Mouse (Mus musculus) heart, embryonic 13.5 days (tissue): ENCODE data around the gene Man2a1. TPM values are rescaled to one million over a fixed set of nuclear protein-coding genes. Genes with fewer than 3 reads are reported as not detected.

ENCODE experiments used
- ATAC-seq: fragments of 200-750 bp; cut with Nextera tagmentation; 2 replicates; pipeline ENCODE4 v1.8.0; 2017; ENCODE audit warnings: moderate TSS enrichment; ENCODE audit not compliant: insufficient number of reproducible peaks, low FRiP score, low TSS enrichment; ENCODE audit errors: extremely low read depth
- H3K27ac ChIP-seq: fragments of 300-500 bp; sonication (generic); replicated peaks from 2 replicates; pipeline ENCODE4 v1.5.1; 2015; ENCODE audit warnings: moderate library complexity, mild to moderate bottlenecking, inconsistent platforms
- H3K27me3 ChIP-seq: fragments of 300-500 bp; sonication (generic); replicated peaks from 2 replicates; pipeline ENCODE4 v1.6.1; 2015; ENCODE audit warnings: mild to moderate bottlenecking, inconsistent platforms
- H3K36me3 ChIP-seq: fragments of 300-500 bp; sonication (generic); 2 replicates; pipeline ENCODE4 v1.6.1; 2015; ENCODE audit warnings: mild to moderate bottlenecking, inconsistent platforms
- H3K4me1 ChIP-seq: fragments of 300-500 bp; sonication (generic); 2 replicates; pipeline ENCODE4 v1.6.1; 2015; ENCODE audit warnings: inconsistent platforms
- H3K4me2 ChIP-seq: fragments of 300-500 bp; sonication (generic); 2 replicates; pipeline ENCODE4 v1.6.1; 2015; ENCODE audit warnings: inconsistent platforms, mild to moderate bottlenecking, moderate library complexity
- H3K4me3 ChIP-seq: fragments of 300-500 bp; sonication (generic); 2 replicates; pipeline ENCODE4 v1.5.1; 2015; ENCODE audit warnings: moderate library complexity, mild to moderate bottlenecking, inconsistent platforms
- H3K9ac ChIP-seq: fragments of 300-500 bp; sonication (generic); 2 replicates; pipeline ENCODE4 v1.6.1; 2015; ENCODE audit warnings: inconsistent platforms, mild to moderate bottlenecking, moderate library complexity
- H3K9me3 ChIP-seq: fragments of 300-500 bp; sonication (generic); 2 replicates; pipeline ENCODE4 v1.6.1; 2016; ENCODE audit warnings: inconsistent platforms
- WGBS: fragments of 180-500 bp; shearing (Covaris S2); methylation state at CpG from one replicate; pipeline ENCODE4 v1.1.7; 2015; ENCODE audit warnings: mixed read lengths; 5-methylcytosine and 5-hydroxymethylcytosine counted together
- polyA plus RNA-seq: library from polyadenylated mRNA; unstranded; fragments of >200 nt; fragmentation: Nextera tagmentation; extraction: Ambion mirVana; gene quantifications from 2 replicates; pipeline ENCODE4 v1.2.1, GENCODE M21; 2015

Man2a1 gene
- polyA plus RNA-seq, 1 experiment from 2014 or later = 4.4 TPM

DNA sequence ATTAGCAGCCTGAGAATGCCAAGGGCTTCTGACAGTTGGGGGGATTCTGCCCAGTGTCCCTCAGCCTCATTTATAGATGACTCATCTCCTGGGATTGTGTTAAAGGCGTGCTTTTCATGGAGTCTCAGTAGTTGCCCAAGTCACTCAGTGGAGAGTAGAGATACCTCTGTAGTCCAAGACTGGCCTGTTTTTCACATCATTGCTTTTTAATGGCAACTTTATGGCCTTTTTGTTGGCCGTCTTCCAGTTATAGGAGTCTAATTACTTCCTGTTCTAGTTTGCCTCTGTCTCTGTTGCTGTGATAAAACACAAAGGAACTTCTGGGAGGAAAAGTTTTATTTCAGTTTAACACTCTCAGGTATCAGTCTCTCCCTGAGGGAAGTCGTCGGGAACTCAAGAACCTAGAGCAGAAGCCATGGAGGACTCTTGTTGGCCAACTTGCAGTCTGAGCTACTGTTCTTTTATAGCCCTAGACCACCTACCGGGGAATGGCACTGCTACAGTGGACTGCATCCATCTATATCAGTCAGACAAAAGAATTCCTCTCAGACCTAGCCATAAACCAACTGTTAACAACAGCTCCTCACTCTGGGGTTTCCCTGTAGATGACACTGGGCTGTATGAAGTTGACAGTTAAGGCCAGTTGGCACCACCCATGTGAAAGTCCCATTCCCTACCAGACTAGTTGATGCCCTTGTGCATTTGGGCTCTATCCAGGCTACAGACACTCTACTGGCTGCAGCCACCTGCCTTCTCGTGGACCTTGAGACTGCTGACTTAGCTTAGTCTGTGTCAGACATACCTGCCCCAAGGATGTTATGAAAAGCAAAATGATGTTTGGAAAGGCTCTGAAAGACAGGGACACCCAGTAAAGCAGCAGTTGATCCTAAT is 142.4 kb downstream of the Man2a1 start:
- WGBS = 75% methylated on average over 6 of the region's 6 CpGs
- peaks cover 59% of the 10 kb centered on the region for H3K36me3 ChIP-seq
- H3K4me3 ChIP-seq = no peak overlapping the region
- H3K4me2 ChIP-seq = no peak overlapping the region
- H3K9ac ChIP-seq = no peak overlapping the region
- H3K9me3 ChIP-seq = peaks cover 5% of the 10 kb centered on the region; the same call in 1 of the 2 replicates
- peaks cover 10% of the 10 kb centered on the region for H3K4me1 ChIP-seq
- H3K27ac ChIP-seq = no peak overlapping the region
- no peak for ATAC-seq
- no peaks in the 10 kb centered on the region for H3K27me3 ChIP-seq

- Histone ChIP-seq H3K9me3 (peaks cover 5% of the 10 kb centered on the region; the same call in 1 of the 2 replicates), H3K27ac (no peak overlapping the region), H3K9ac (no peak overlapping the region), H3K4me2 (no peak overlapping the region), H3K27me3 (no peaks in the 10 kb centered on the region), H3K36me3 (peaks cover 53% of the 10 kb centered on the region), H3K4me3 (no peak overlapping the region), H3K4me1 (peaks cover 15% of the 10 kb centered on the region)
- 65% methylated on average over 13 of the region's 13 CpGs for WGBS
- no peak for ATAC-seq
Measured at GRCm38 (mm10) chr17:64743606-64744300, 143.2 kb downstream of the Man2a1 start.

DNA sequence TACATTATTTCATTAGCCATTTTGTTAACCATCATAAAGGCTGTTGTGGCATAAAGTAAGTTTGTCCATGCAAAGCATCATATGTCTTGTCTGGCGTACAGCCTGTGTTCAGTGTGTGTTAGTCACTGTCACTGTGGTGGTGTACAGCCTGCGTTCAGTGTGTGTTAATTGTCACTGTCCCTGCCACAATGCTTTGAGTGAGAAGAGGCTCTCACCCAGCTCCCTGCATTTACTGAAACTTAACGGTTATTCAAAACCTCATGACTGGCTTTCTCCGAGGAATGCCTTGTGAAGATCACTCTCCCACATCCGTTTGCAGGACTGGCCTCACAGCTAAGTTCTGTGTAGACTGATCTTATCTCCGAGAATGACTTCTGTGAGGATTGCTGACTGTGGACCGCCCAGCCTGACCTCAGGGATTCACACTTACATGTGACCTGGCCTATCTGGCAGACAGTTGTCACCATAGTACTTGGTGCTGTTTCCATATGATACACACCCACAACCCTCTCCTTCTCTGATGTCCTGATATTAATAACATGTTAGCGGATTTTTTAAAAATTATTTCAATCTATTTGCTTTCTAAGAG is 146.2 kb downstream of the Man2a1 start:
- no peak for ATAC-seq
- 62% methylated on average over 8 of the region's 8 CpGs for WGBS

DNA sequence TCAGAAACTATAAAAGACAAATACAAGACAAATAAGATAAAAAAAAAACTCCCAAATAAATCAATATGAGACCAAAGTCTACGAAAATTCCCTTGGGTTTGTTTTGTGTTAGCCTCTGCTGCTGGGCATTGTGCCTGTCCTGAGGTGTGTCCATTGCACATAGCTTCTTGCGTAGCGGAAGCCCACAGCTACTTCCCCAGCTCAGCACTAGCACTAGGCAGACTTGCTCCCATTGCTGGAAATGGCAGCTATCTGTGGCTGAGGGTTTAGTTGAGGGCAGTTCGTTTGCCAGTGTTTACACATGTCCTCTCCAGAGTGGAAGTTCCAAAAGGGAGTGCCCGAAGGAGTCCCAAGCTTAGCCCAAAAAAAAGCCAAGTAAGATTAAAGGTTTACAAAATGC is 146.9 kb downstream of the Man2a1 start:
- Histone ChIP-seq H3K4me1 (peaks cover 19% of the 10 kb centered on the region), H3K4me3 (no peak overlapping the region)

More for the DNA sequence above, 146.2 kb downstream of the Man2a1 start:
- Histone ChIP-seq H3K27ac (no peak overlapping the region), H3K4me1 (peaks cover 19% of the 10 kb centered on the region), H3K9ac (no peak overlapping the region), H3K4me2 (no peak overlapping the region), H3K9me3 (peaks cover 5% of the 10 kb centered on the region; the same call in 1 of the 2 replicates), H3K27me3 (no peaks in the 10 kb centered on the region), H3K4me3 (no peak overlapping the region), H3K36me3 (peaks cover 44% of the 10 kb centered on the region)

DNA sequence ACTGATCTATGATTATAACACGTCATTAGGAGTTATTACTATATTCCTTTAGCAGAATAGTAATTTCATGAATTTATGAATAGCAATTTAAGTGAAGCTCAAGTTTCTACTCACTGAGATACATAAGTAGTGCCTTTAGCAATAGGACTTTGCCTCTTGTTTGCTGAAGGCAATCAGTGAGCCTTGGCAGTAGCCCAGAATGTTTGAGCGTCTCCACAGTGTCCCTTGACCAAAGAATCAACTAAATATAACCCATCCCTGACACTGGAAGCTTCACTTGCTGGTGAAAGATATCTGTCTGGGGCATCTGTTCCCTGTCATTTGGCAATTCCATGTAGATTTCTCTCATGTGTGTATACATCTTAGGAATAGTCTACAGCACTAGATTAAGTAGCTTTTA is 147.6 kb downstream of the Man2a1 start:
- H3K27me3 ChIP-seq = no peaks in the 10 kb centered on the region
- no peak overlapping the region for H3K4me2 ChIP-seq
- 52% methylated on average over 2 of the region's 2 CpGs for WGBS
- no peak overlapping the region for H3K9ac ChIP-seq
- no peak for ATAC-seq
- H3K4me3 ChIP-seq = no peak overlapping the region
- H3K36me3 ChIP-seq = peaks cover 38% of the 10 kb centered on the region
- H3K9me3 ChIP-seq = peaks cover 5% of the 10 kb centered on the region; the same call in 1 of the 2 replicates
- peaks cover 18% of the 10 kb centered on the region for H3K4me1 ChIP-seq
- no peak overlapping the region for H3K27ac ChIP-seq

More for the DNA sequence above, 146.9 kb downstream of the Man2a1 start:
- no peaks in the 10 kb centered on the region for H3K27me3 ChIP-seq
- WGBS = 83% methylated on average over 5 of the region's 5 CpGs
- H3K9me3 ChIP-seq = peaks cover 5% of the 10 kb centered on the region; the same call in 1 of the 2 replicates
- no peak overlapping the region for H3K27ac ChIP-seq
- H3K36me3 ChIP-seq = peaks cover 43% of the 10 kb centered on the region
- H3K9ac ChIP-seq = no peak overlapping the region
- H3K4me2 ChIP-seq = no peak overlapping the region
- ATAC-seq = no peak

DNA sequence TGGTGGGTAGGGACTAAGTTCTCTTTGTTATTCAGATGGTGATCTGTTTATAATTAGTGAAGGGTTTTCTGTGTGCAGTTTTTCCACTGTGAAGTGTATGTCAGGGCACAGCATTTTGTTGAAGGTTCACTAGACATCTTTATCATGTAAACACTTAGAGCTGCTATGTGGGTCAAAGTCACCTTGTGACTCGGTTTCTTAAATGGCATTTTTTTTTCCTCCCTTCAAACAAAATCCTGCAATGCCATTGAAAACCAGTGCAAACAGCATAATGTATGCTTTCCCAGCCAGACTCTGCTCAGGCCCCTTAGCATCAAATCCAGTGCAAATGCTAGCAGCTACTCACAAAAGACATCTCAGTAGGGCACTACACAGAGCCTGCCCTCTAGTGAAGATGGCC is 148.6 kb downstream of the Man2a1 start:
- Histone ChIP-seq H3K36me3 (peaks cover 35% of the 10 kb centered on the region), H3K9ac (no peak overlapping the region), H3K4me1 (peaks cover 14% of the 10 kb centered on the region), H3K4me2 (no peak overlapping the region), H3K27me3 (no peaks in the 10 kb centered on the region), H3K27ac (no peak overlapping the region), H3K4me3 (no peak overlapping the region), H3K9me3 (peaks cover 5% of the 10 kb centered on the region; the same call in 1 of the 2 replicates)
- 54% methylated on average over 1 of the region's 1 CpGs for WGBS
- ATAC-seq = no peak

DNA sequence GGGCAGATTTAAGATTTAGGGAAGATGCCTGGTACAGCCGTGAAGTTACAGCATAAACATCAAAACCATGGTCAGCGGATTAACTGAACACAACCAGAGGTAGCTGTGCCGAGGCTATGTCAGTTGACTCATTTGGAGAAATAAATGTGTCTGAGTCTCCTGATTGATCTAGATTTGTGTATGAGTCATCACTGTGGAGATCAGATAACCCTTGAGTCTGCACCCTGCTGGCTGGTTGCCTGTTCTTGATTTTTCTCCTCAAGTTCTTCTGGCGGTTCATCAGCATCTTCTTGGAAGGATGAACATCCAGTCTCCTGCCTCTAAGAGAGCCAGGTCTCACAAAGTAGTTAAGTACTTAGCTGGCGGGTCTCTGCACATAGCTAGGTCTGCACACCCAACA is 150.7 kb downstream of the Man2a1 start:
- ATAC-seq = no peak
- H3K9ac ChIP-seq = no peak overlapping the region
- WGBS = 85% methylated on average over 5 of the region's 5 CpGs

GRCm38 (mm10) chr17:64752126-64753019 is 151.8 kb downstream of the Man2a1 start:
- Histone ChIP-seq H3K4me1 (peaks cover 14% of the 10 kb centered on the region), H3K4me3 (no peak overlapping the region), H3K36me3 (peaks cover 17% of the 10 kb centered on the region), H3K9me3 (no peaks in the 10 kb centered on the region), H3K9ac (no peak overlapping the region), H3K27me3 (no peaks in the 10 kb centered on the region), H3K27ac (no peak overlapping the region), H3K4me2 (no peak overlapping the region)
- 83% methylated on average over 13 of the region's 13 CpGs for WGBS
- ATAC-seq = no peak

More for the DNA sequence above, 150.7 kb downstream of the Man2a1 start:
- Histone ChIP-seq H3K36me3 (peaks cover 21% of the 10 kb centered on the region), H3K9me3 (no peaks in the 10 kb centered on the region), H3K27ac (no peak overlapping the region), H3K4me1 (peaks cover 14% of the 10 kb centered on the region), H3K27me3 (no peaks in the 10 kb centered on the region), H3K4me2 (no peak overlapping the region), H3K4me3 (no peak overlapping the region)

GRCm38 (mm10) chr17:64753507-64753906 is 153.0 kb downstream of the Man2a1 start:
- whole genome bisulfite sequencing = 83% methylated on average over 6 of the region's 6 CpGs
- Histone ChIP-seq H3K27ac (no peak overlapping the region), H3K9ac (no peak overlapping the region), H3K4me3 (no peak overlapping the region), H3K27me3 (no peaks in the 10 kb centered on the region), H3K4me2 (no peak overlapping the region), H3K9me3 (no peaks in the 10 kb centered on the region), H3K36me3 (peaks cover 17% of the 10 kb centered on the region), H3K4me1 (peaks cover 4% of the 10 kb centered on the region)
- no peak for ATAC-seq

GRCm38 (mm10) chr17:64754142-64754863 is 153.8 kb downstream of the Man2a1 start:
- H3K27ac ChIP-seq = no peak overlapping the region
- 71% methylated on average over 9 of the region's 9 CpGs for WGBS
- ATAC-seq = no peak

More at GRCm38 (mm10) chr17:64754142-64754863, 153.8 kb downstream of the Man2a1 start:
- no peak overlapping the region for H3K4me2 ChIP-seq
- H3K4me3 ChIP-seq = no peak overlapping the region
- no peaks in the 10 kb centered on the region for H3K27me3 ChIP-seq
- H3K9me3 ChIP-seq = no peaks in the 10 kb centered on the region
- H3K9ac ChIP-seq = no peak overlapping the region
- H3K4me1 ChIP-seq = no peaks in the 10 kb centered on the region
- H3K36me3 ChIP-seq = peaks cover 17% of the 10 kb centered on the region
